Mouse (Mus musculus): Measurements from ENCODE around the gene Ssrp1. TPM values are rescaled to one million over a fixed set of nuclear protein-coding genes. Genes with fewer than 3 reads are reported as not detected.

The Ssrp1 gene
- total RNA-seq, 2 experiments from 2014 or later = 24.4 to 28.3 TPM

GRCm38 (mm10) chr2:85067903-85068625 lies 31.0 kb downstream of the Ssrp1 start:
- intact Hi-C loops (cut with DNase I) = no loop called here
- DNase-seq = no peak

- no peak for DNase-seq
- intact Hi-C loops (cut with DNase I) = no loop called here
Observed at GRCm38 (mm10) chr2:85068626-85069025, 31.6 kb downstream of the Ssrp1 start.

GRCm38 (mm10) chr2:85070086-85070485 lies 33.1 kb downstream of the Ssrp1 start:
- no peak for DNase-seq

DNA sequence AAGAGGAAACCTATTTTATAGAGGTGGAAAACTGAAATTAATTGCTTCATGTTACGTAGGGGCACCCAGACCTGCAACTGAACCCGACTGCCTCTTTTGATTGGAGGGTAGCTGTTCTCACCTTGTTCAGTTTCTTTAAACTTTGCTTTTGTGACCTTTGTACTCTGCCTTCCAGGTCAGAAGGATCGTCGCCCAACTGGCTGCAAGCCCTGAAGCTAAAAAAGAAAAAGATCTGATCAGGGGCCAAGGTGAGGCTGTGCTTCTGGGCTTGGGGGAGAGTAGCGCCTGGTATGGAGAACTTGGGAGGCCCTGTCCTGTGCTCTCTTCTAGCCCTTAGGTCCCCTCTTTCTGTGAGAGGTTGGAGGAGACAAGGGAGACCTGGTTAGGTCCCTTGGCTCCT lies 34.9 kb downstream of the Ssrp1 start:
- no peak for DNase-seq

More at GRCm38 (mm10) chr2:85070086-85070485, 33.1 kb downstream of the Ssrp1 start:
- intact Hi-C loops (cut with DNase I) = no loop called here

DNA sequence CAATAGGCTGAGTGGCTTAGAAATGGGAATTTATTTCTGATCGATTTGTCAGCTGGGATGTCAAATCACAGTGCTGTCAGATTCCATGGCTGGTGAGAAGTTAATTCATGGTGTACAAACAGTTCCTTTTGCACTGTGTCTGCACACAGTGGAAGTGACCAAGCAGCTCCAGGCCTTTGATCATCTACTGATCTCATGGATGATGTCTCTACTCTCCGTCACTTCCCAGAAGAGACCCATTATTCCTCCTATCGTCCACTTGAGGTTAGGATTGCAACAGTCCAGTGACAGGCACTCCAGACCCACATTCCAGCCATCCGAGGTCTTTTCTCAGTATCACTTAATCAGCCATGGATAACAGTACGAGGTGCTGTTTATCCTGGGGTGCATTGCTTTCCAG lies 36.7 kb downstream of the Ssrp1 start:
- DNase-seq = no peak
- intact Hi-C loops (cut with DNase I) = no loop called here

More for the DNA sequence above, 34.9 kb downstream of the Ssrp1 start:
- intact Hi-C loops (cut with DNase I) = no loop called here

- no peak for DNase-seq
- intact Hi-C loops (cut with DNase I) = no loop called here
Observed at GRCm38 (mm10) chr2:85088716-85089646, 51.9 kb downstream of the Ssrp1 start.

DNA sequence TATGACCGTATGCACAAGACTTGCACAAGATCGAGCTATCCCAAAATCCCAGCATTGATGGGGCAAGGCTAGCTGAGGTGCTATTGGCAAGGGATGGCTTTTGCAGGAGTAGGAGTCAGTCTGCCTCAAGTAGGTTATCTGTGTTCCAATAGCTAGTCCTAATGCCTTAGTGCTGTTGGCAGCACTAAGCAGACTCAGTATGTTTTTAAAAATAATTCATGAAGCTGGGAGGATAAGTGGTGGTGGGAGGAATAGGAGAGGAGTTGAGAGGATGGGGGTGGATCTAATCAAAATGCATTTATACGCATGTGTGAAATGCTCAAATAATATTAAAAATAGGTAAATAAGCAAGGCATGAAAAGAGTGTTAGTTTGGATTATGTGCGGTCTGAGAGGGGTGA lies 54.3 kb downstream of the Ssrp1 start:
- no peak for DNase-seq
- intact Hi-C loops (cut with DNase I) = no loop called here

DNA sequence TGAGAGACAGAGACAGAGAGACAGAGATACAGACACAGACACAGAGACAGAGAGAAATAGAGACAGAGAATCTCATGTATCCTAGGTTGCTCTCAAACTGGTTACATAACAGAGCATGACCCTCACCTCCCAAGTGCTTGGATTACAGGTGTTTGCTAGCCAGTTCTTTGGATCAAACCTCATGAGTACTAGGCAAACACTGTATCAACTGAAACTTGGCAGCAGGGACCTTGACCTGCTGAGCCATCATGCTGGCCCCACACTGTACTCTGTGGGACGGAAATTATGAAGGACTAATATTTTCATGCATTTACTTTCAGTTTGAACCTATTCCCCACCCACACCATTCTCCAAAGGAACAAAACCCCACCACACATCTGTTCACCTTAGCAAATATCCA lies 56.3 kb downstream of the Ssrp1 start:
- no peak for DNase-seq
- intact Hi-C loops (cut with DNase I) = no loop called here

- intact Hi-C loops (cut with DNase I) = no loop called here
- DNase-seq = no peak
Observed at GRCm38 (mm10) chr2:85095906-85096305, 58.9 kb downstream of the Ssrp1 start.

Other genes with a start within 250 kb of the Ssrp1 start
- gene Ube2l6, start 238.4 kb upstream of the Ssrp1 start, total RNA-seq (2021) = 1 to 10 TPM; 2.6 to 3.5 TPM
- gene Smtnl1, start 214.6 kb upstream of the Ssrp1 start, total RNA-seq (2021) = 10 to 100 TPM; 58.7 to 84.0 TPM
- 10 to 100 TPM; 39.6 to 55.9 TPM for gene Timm10, start 210.2 kb upstream of the Ssrp1 start, total RNA-seq (2021)
- gene Slc43a1, start 198.4 kb upstream of the Ssrp1 start, total RNA-seq (2021) = 10 to 100 TPM in 1 of 2 experiments, 1 to 10 TPM in 1; 7.6 to 19.2 TPM
- under 1 TPM; 0.20 to 0.26 TPM for gene Rtn4rl2, start 150.5 kb upstream of the Ssrp1 start, total RNA-seq (2021)
- gene Slc43a3, start 100.7 kb upstream of the Ssrp1 start, total RNA-seq (2021) = 10 to 100 TPM; 17.9 to 30.2 TPM
- not detected for gene Prg2, start 56.8 kb upstream of the Ssrp1 start, total RNA-seq (2021)
- gene Prg3, start 49.0 kb upstream of the Ssrp1 start, total RNA-seq (2021) = not detected
- under 1 TPM; 0.57 to 0.69 TPM for gene P2rx3, start 228 bp downstream of the Ssrp1 start, total RNA-seq (2021)
- gene Tnks1bp1, start 10.8 kb downstream of the Ssrp1 start, total RNA-seq (2021) = 10 to 100 TPM; 27.2 to 29.6 TPM
- gene Aplnr, start 99.0 kb downstream of the Ssrp1 start, total RNA-seq (2021) = 10 to 100 TPM in 1 of 2 experiments, 1 to 10 TPM in 1; 8.8 to 14.6 TPM
- gene Lrrc55, start 160.0 kb downstream of the Ssrp1 start, total RNA-seq (2021) = 1 to 10 TPM in 1 of 2 experiments, under 1 TPM in 1; 0.76 to 1.5 TPM

All from gastrocnemius, postnatal 36 days (tissue).